ENCODE assay signal across 7 mouse cellular contexts in genomic region chr7:63211641-63212083, GRCm38 (mm10). TPM values are rescaled to one million over a fixed set of nuclear protein-coding genes. Genes with fewer than 3 reads are reported as not detected.
DNase-seq lines count a peak whose midpoint lies in the region; ATAC-seq and TF ChIP-seq lines count a peak whose summit lies in the region.

No protein-coding gene starts in this region.

- TF ChIP-seq CTCF in cortical plate, adult 2 months (IDR thresholded peaks at IDR 0.05; ENCODE audit: extremely low read depth, insufficient read depth, low read length), result no peak

- 0% methylated on average over 13 of the region's 13 CpGs for WGBS in forebrain, embryonic 16.5 days
- WGBS in liver, embryonic 13.5 days (ENCODE audit: insufficient replicate concordance), result 2% methylated on average over 13 of the region's 13 CpGs

- H3K9me3 ChIP-seq in forebrain, embryonic 16.5 days (ENCODE audit: control insufficient read depth, low read length), result no peaks in the 10 kb centered on the region
- H3K9me3 ChIP-seq in liver, embryonic 13.5 days (replicated peaks), result no peaks in the 10 kb centered on the region

- peak overlapping the region; percentile 85 for H3K9ac ChIP-seq in forebrain, embryonic 16.5 days (replicated peaks; ENCODE audit: low read depth, low read length)
- H3K9ac ChIP-seq in liver, embryonic 13.5 days, result no peak overlapping the region

- H3K4me1 ChIP-seq in cortical plate, adult 2 months (ENCODE audit: control insufficient read depth, insufficient read depth, low read length), result no peaks in the 10 kb centered on the region; the same call in 1 of the 2 replicates
- H3K4me1 ChIP-seq in forebrain, embryonic 16.5 days (replicated peaks; ENCODE audit: control insufficient read depth, insufficient read depth, low read length), result peaks cover 18% of the 10 kb centered on the region
- no peaks in the 10 kb centered on the region for H3K4me1 ChIP-seq in liver, embryonic 13.5 days (replicated peaks)

- H3K4me3 ChIP-seq in cortical plate, adult 2 months (ENCODE audit: insufficient read depth, low read length), result peak overlapping the region; percentile 80
- H3K4me3 ChIP-seq in forebrain, embryonic 16.5 days (replicated peaks; ENCODE audit: low read length), result peak overlapping the region; percentile 87
- H3K4me3 ChIP-seq in liver, embryonic 13.5 days (replicated peaks), result peak overlapping the region; percentile 51

- no peak overlapping the region for H3K27ac ChIP-seq in cortical plate, adult 2 months (ENCODE audit: insufficient read depth, low read length)
- no peak overlapping the region for H3K27ac ChIP-seq in forebrain, embryonic 16.5 days (ENCODE audit: low read length)
- H3K27ac ChIP-seq in liver, embryonic 13.5 days, result no peak overlapping the region

- DNase-seq in layer of hippocampus, postnatal 14 days (ENCODE audit: low spot score in 2 of 2), result peak; percentile 18 to 24
- DNase-seq in layer of hippocampus, adult 9-10 months (ENCODE audit: low spot score), result no peak
- DNase-seq in liver, embryonic 13.5 days, result no peak
- no peak for DNase-seq in urinary bladder, adult 18-20 months (ENCODE audit: low spot score in 2 of 2)
- DNase-seq in gastrocnemius, postnatal 10 days, result no peak

- H3K36me3 ChIP-seq in forebrain, embryonic 16.5 days (ENCODE audit: control insufficient read depth, insufficient read depth), result no peaks in the 10 kb centered on the region
- H3K36me3 ChIP-seq in liver, embryonic 13.5 days, result no peaks in the 10 kb centered on the region

- H3K27me3 ChIP-seq in forebrain, embryonic 16.5 days (replicated peaks; ENCODE audit: control insufficient read depth, insufficient read depth, low read length), result no peaks in the 10 kb centered on the region
- H3K27me3 ChIP-seq in liver, embryonic 13.5 days, result peaks cover 28% of the 10 kb centered on the region

- H3K4me2 ChIP-seq in forebrain, embryonic 16.5 days (ENCODE audit: low read length), result peak overlapping the region; percentile 88
- H3K4me2 ChIP-seq in liver, embryonic 13.5 days, result peak overlapping the region; percentile 67

- ATAC-seq in forebrain, embryonic 16.5 days, result peak; percentile 26
- ATAC-seq in liver, embryonic 13.5 days (ENCODE audit: low read depth), result no peak

- TF ChIP-seq POLR2A in cortical plate, adult 2 months (IDR thresholded peaks at IDR 0.05; ENCODE audit: extremely low read depth, insufficient read depth, low read length), result no peak

RNA-seq across cellular contexts. Expression of gene Chrna7, which starts 0.7 kb away (rescaled TPM):
- 10 to 100 TPM; 45.1 to 51.2 TPM for total RNA-seq in layer of hippocampus, postnatal 14 days (2021)
- 9.0 and 9.7 TPM in 2 replicates for polyA plus RNA-seq in cortical plate, adult 2 months (2012; rRNA removed)
- polyA plus RNA-seq in forebrain, embryonic 16.5 days (2015; fragmentation: Nextera tagmentation; extraction: Ambion mirVana), result 13.3 and 16.0 TPM in 2 replicates
- polyA plus RNA-seq in liver, embryonic 13.5 days (2015; fragmentation: Nextera tagmentation; extraction: Ambion mirVana), result 0.09 TPM in 1 of 2 replicates, not detected in the other
- total RNA-seq in gastrocnemius, postnatal 10 days (2021), result under 1 TPM; 0.52 to 0.75 TPM

Comparison
In these comparisons a context has a peak if more than half of its experiments do, and no peak if none do; other contexts are left out.
1. DNase-seq: peak in layer of hippocampus, postnatal 14 days (2 of 2); none in layer of hippocampus, adult 9-10 months (single experiment), liver, embryonic 13.5 days (single experiment), urinary bladder, adult 18-20 months (0 of 2) and gastrocnemius, postnatal 10 days (single experiment).
2. Peak in every context shown above with its lines, with median percentiles within 50 percentile points of each other: H3K4me3 ChIP-seq.